Mouse (Mus musculus): ENCODE results near the gene Scrg1.

DNA sequence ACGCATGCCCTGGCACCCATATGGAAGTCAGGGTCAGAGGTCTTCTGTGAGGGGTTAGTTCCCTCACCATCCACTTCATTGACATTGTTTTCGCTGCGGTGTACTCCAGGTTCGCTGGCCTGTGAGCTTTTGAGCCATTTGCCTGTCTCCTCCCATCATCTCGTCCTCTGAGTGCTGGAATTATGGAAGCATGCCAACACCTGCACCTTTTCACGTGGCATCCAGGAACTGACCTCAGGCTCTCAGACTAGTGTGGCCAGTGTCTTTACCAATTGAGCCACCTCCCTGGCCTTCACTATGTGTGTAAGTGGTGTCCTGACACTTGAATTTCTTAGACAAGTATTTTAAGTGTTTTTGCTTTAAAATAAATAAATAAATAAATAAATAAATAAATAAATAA lies 18.0 kb downstream of the Scrg1 start:
- no peak for TF ChIP-seq NELFE (IDR thresholded peaks at IDR 0.05; ENCODE audit: low read depth, low read length)
- no peak for TF ChIP-seq EP300 (IDR thresholded peaks at IDR 0.05; ENCODE audit: low read depth in 1 of 2, low read length in 2 of 2)
- TF ChIP-seq ZKSCAN1 (IDR thresholded peaks at IDR 0.05; ENCODE audit: low read depth, low read length), result no peak
- no peak for TF ChIP-seq CTCF (IDR thresholded peaks at IDR 0.05 in 2 of 3, conservative IDR thresholded peaks at IDR 0.05 in 1 of 3; ENCODE audit: control insufficient read depth in 1 of 3, insufficient read depth in 1 of 3, low read depth in 2 of 3, low read length in 3 of 3, poor library complexity in 1 of 3, severe bottlenecking in 1 of 3)
